Mouse (Mus musculus): ENCODE measurements at regions not wholly inside any gene's neighbourhood (a gene's known extent, or its start where the extent isn't known, plus 50 kb on each side); places are given as distances from the start of the nearest gene placed in this dataset.

- no peak for DNase-seq
These were observed 295.6 kb upstream of the Veph1 start for GRCm38 (mm10) chr3:66592259-66592658.

GRCm38 (mm10) chr3:66590775-66591174, 294.1 kb upstream of the Veph1 start:
- DNase-seq = no peak

- DNase-seq = no peak
These were observed 292.8 kb upstream of the Veph1 start for GRCm38 (mm10) chr3:66589483-66589882.

- no peak for DNase-seq
These were observed 288.2 kb upstream of the Veph1 start for GRCm38 (mm10) chr3:66584831-66585230.

GRCm38 (mm10) chr3:66584101-66584500, 287.5 kb upstream of the Veph1 start:
- no peak for DNase-seq

- no peak for DNase-seq
These were observed 280.0 kb upstream of the Veph1 start for GRCm38 (mm10) chr3:66576659-66577058.

- DNase-seq = no peak
These were observed 277.7 kb upstream of the Veph1 start for GRCm38 (mm10) chr3:66574321-66574720.

- no peak for DNase-seq
These were observed 276.4 kb upstream of the Veph1 start for GRCm38 (mm10) chr3:66572887-66573519.

- DNase-seq = no peak
These were observed 273.7 kb upstream of the Veph1 start for GRCm38 (mm10) chr3:66570342-66570741.

- no peak for DNase-seq
These were observed 267.9 kb upstream of the Veph1 start for GRCm38 (mm10) chr3:66564268-66565245.

GRCm38 (mm10) chr3:66563329-66563728, 266.7 kb upstream of the Veph1 start:
- DNase-seq = no peak

- no peak for DNase-seq
These were observed 258.9 kb upstream of the Veph1 start for GRCm38 (mm10) chr3:66555538-66555937.

- no peak for DNase-seq
These were observed 254.3 kb upstream of the Veph1 start for GRCm38 (mm10) chr3:66550920-66551319.

GRCm38 (mm10) chr3:66546576-66546975, 249.9 kb upstream of the Veph1 start:
- DNase-seq = no peak

GRCm38 (mm10) chr3:66544139-66544933, 247.7 kb upstream of the Veph1 start:
- no peak for DNase-seq

- DNase-seq = no peak
These were observed 246.2 kb upstream of the Veph1 start for GRCm38 (mm10) chr3:66542865-66543264.

GRCm38 (mm10) chr3:66537913-66538312, 241.3 kb upstream of the Veph1 start:
- DNase-seq = no peak

- DNase-seq = no peak
These were observed 240.7 kb upstream of the Veph1 start for GRCm38 (mm10) chr3:66537106-66537893.

- no peak for DNase-seq
These were observed 240.0 kb upstream of the Veph1 start for GRCm38 (mm10) chr3:66536673-66537072.

GRCm38 (mm10) chr3:66535786-66536529, 239.3 kb upstream of the Veph1 start:
- no peak for DNase-seq

GRCm38 (mm10) chr3:66519925-66520324, 223.3 kb upstream of the Veph1 start:
- no peak for DNase-seq

- DNase-seq = no peak
These were observed 221.7 kb upstream of the Veph1 start for GRCm38 (mm10) chr3:66518289-66518688.
